Mouse (Mus musculus): ENCODE data around the gene Evc. TPM values are rescaled to one million over a fixed set of nuclear protein-coding genes. Genes with fewer than 3 reads are reported as not detected.

The Evc gene
- 7.9 and 8.8 TPM in 2 replicates for polyA plus RNA-seq (2014; fragmentation: Nextera tagmentation; extraction: Ambion mirVana)

DNA sequence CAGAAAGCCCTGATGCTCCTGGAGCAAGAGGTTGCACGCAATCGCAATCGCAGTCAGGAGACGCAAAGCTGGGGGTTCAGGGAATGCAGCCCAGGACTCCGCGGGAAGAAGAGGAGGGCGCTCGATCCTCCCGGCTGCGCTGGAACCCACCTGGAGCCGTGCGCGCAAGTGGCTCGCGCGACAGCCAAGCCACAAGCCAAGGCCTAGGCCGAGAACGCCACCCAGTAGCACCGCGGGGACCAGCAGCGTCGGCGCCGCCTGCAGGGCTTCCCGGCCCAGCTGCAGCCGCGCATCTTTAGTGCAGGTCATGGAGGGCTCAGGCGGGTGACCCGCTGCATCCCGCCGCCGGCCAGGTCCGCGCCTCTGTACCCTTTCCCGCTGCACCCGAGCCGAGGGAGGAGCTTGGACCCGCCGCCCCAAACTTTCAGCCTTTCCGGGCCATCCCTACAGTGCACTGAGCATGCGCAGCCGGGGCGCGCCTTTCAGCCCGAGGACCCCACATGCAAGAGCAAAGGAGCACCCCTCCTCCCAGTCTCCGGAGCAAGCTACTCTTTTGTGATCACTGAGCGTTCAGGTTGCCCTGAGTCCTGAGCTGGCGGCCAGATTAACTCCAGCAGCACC is at the start of gene Evc:
TSS of gene Evc (minus strand) at position 410 of the 621 bp plus-strand sequence.
- WGBS, result 1% methylated on average over 46 of the region's 48 CpGs
- Histone ChIP-seq H3K4me3 (ENCODE audit: low read depth, low read length) (peak within 1 kb of the TSS; percentile 54), H3K36me3 (ENCODE audit: control insufficient read depth, insufficient read depth, low read length) (no peaks in the 10 kb centered on the region), H3K9me3 (ENCODE audit: control insufficient read depth, low read length) (no peaks in the 10 kb centered on the region), H3K27ac (ENCODE audit: low read depth, low read length) (0 out of 2 replicates have a peak within 1 kb of the TSS, but pooled peaks have one; percentile 16), H3K27me3 (replicated peaks; ENCODE audit: control insufficient read depth, insufficient read depth, low read length) (peaks cover 25% of the 10 kb centered on the region), H3K4me2 (peak within 1 kb of the TSS; percentile 75), H3K4me1 (replicated peaks; ENCODE audit: control insufficient read depth, insufficient read depth, low read length) (peaks cover 11% of the 10 kb centered on the region), H3K9ac (ENCODE audit: low read depth, low read length) (peak within 1 kb of the TSS; percentile 59)
- DNase-seq (ENCODE audit: low spot score) (peak; percentile 74), ATAC-seq (replicated peaks; ENCODE audit: low FRiP score) (peak; percentile 61)

DNA sequence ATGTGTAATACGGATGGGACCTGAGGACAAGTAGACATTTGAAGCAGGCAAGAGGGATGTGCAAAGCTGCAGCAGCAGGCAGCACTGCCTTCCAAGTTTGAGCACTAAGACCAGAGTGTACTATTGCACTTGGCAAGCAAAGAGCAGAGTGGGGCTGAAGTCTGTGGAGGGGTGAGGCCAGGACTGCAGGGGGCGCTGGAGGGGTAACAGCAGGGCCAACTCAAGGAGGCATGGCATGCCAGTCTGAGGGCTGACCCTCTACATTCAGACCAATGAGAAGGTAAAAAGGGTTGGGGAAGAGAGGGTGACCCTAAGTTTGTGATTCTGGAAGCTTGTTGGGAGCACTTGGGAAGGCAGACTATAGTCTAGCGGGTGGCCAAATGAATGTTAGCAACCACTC is 46.9 kb upstream of the Evc start:
- H3K9me3 ChIP-seq (ENCODE audit: control insufficient read depth, low read length), result no peaks in the 10 kb centered on the region
- WGBS, result 91% methylated on average over 3 of the region's 3 CpGs
- no peaks in the 10 kb centered on the region for H3K4me1 ChIP-seq (replicated peaks; ENCODE audit: control insufficient read depth, insufficient read depth, low read length)
- ATAC-seq (replicated peaks; ENCODE audit: low FRiP score) (no peak), DNase-seq (ENCODE audit: low spot score) (no peak)
- no peak overlapping the region for H3K4me3 ChIP-seq (ENCODE audit: low read depth, low read length)
- H3K27ac ChIP-seq (ENCODE audit: low read depth, low read length), result no peak overlapping the region
- H3K36me3 ChIP-seq (ENCODE audit: control insufficient read depth, insufficient read depth, low read length), result peaks cover 14% of the 10 kb centered on the region; the same call in 1 of the 2 replicates
- H3K4me2 ChIP-seq, result no peak overlapping the region
- H3K9ac ChIP-seq (ENCODE audit: low read depth, low read length), result no peak overlapping the region
- H3K27me3 ChIP-seq (replicated peaks; ENCODE audit: control insufficient read depth, insufficient read depth, low read length), result no peaks in the 10 kb centered on the region

DNA sequence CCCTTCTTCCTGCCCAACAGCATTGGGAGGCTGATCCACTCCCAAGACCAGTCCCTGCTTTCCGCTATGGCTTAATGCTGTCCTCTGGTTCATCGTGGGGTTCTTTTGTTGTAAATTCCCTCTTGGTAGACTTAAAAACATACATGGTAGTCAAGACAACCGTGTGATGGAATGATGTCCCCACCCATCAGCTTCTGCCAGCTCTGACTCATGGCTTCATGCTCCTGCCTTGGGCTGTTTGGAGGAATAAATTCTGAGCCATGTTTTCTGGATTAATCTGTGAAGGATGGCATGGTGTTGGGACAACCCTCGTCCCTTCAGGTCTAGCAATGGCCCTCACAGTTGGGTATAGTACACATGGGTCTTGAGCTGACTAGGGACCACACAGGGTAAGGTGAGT is 43.9 kb upstream of the Evc start:
- Histone ChIP-seq H3K27ac (ENCODE audit: low read depth, low read length) (no peak overlapping the region), H3K9me3 (ENCODE audit: control insufficient read depth, low read length) (no peaks in the 10 kb centered on the region), H3K36me3 (ENCODE audit: control insufficient read depth, insufficient read depth, low read length) (peaks cover 8% of the 10 kb centered on the region; the same call in 1 of the 2 replicates), H3K4me2 (no peak overlapping the region), H3K27me3 (replicated peaks; ENCODE audit: control insufficient read depth, insufficient read depth, low read length) (no peaks in the 10 kb centered on the region), H3K4me1 (replicated peaks; ENCODE audit: control insufficient read depth, insufficient read depth, low read length) (no peaks in the 10 kb centered on the region), H3K9ac (ENCODE audit: low read depth, low read length) (no peak overlapping the region), H3K4me3 (ENCODE audit: low read depth, low read length) (no peak overlapping the region)
- DNase-seq (ENCODE audit: low spot score), result no peak
- 90% methylated on average over 4 of the region's 4 CpGs for WGBS
- ATAC-seq (replicated peaks; ENCODE audit: low FRiP score), result no peak

DNA sequence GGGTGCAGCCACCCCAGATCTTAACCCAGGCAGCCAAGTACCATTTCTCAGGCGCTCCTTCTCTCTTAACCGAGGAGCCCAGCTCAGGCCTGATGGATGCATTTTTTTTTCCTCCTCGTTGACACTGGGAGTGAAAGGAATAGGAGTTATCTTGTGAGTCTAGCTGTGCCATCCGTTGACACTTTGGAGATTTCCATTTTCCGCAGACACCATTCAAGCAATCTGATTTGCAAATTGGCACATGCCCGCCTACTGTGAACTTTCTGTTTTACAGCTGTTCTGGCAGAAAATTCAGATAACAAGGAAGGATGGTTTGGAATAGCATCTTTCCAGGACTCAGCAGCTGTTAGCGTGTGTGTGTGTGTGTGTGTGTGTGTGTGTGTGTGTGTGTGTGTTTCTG is 40.7 kb upstream of the Evc start:
- H3K9ac ChIP-seq (ENCODE audit: low read depth, low read length), result no peak overlapping the region
- no peaks in the 10 kb centered on the region for H3K9me3 ChIP-seq (ENCODE audit: control insufficient read depth, low read length)
- WGBS, result 81% methylated on average over 7 of the region's 7 CpGs
- no peak for DNase-seq (ENCODE audit: low spot score)
- no peak overlapping the region for H3K27ac ChIP-seq (ENCODE audit: low read depth, low read length)
- H3K4me1 ChIP-seq (replicated peaks; ENCODE audit: control insufficient read depth, insufficient read depth, low read length), result no peaks in the 10 kb centered on the region
- no peak for ATAC-seq (replicated peaks; ENCODE audit: low FRiP score)
- no peak overlapping the region for H3K4me2 ChIP-seq
- H3K36me3 ChIP-seq (ENCODE audit: control insufficient read depth, insufficient read depth, low read length), result peaks cover 8% of the 10 kb centered on the region; the same call in 1 of the 2 replicates
- no peak overlapping the region for H3K4me3 ChIP-seq (ENCODE audit: low read depth, low read length)
- H3K27me3 ChIP-seq (replicated peaks; ENCODE audit: control insufficient read depth, insufficient read depth, low read length), result no peaks in the 10 kb centered on the region

DNA sequence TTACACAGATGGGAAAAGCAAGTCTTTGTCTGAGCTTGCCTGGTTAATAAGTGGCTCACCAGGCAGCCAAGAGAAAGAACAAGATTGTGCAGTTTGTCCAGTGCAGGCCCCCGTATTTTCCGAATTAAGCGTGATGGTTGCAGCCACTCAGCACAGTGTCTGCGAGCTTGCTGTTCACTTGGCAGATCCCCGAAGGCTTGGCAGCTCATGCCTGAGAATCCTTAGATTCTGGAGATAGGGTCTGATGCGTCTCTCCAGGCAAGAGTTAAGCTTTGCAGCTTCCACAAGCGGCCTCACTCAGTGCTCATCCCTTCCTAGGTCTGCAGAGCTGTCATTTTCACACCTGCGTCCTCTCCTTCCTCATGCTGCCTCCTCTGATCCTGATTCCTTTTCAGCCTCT is 32.1 kb upstream of the Evc start:
- no peaks in the 10 kb centered on the region for H3K4me1 ChIP-seq (replicated peaks; ENCODE audit: control insufficient read depth, insufficient read depth, low read length)
- no peak overlapping the region for H3K9ac ChIP-seq (ENCODE audit: low read depth, low read length)
- 83% methylated on average over 8 of the region's 8 CpGs for WGBS
- H3K4me3 ChIP-seq (ENCODE audit: low read depth, low read length), result no peak overlapping the region
- H3K4me2 ChIP-seq, result no peak overlapping the region
- H3K27ac ChIP-seq (ENCODE audit: low read depth, low read length), result no peak overlapping the region
- ATAC-seq (replicated peaks; ENCODE audit: low FRiP score) (no peak), DNase-seq (ENCODE audit: low spot score) (no peak)
- no peaks in the 10 kb centered on the region for H3K9me3 ChIP-seq (ENCODE audit: control insufficient read depth, low read length)
- peaks cover 7% of the 10 kb centered on the region; the same call in 1 of the 2 replicates for H3K36me3 ChIP-seq (ENCODE audit: control insufficient read depth, insufficient read depth, low read length)
- H3K27me3 ChIP-seq (replicated peaks; ENCODE audit: control insufficient read depth, insufficient read depth, low read length), result no peaks in the 10 kb centered on the region

DNA sequence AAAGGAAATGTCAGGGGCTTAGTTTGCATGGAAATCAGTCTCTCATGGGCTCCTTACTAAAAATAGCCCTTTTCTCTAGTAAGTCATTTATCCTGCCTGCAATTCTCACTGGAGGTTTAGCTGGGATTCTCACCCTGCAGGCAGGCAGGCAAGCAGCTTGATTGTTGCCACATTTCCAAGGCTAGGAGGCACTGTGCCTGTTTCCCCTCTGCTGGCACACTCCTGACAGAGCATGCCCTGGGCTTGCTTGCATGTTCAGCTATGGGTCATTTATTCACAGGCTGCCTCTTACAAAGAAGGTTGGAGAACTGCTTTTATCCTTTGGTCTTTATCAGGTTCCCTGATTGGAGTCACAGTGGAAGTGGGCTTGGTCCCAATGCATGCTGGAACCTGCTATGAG is 29.1 kb upstream of the Evc start:
- H3K9me3 ChIP-seq (ENCODE audit: control insufficient read depth, low read length), result no peaks in the 10 kb centered on the region
- no peaks in the 10 kb centered on the region for H3K4me1 ChIP-seq (replicated peaks; ENCODE audit: control insufficient read depth, insufficient read depth, low read length)
- no peak overlapping the region for H3K4me2 ChIP-seq
- H3K9ac ChIP-seq (ENCODE audit: low read depth, low read length), result no peak overlapping the region
- ATAC-seq (replicated peaks; ENCODE audit: low FRiP score) (no peak), DNase-seq (ENCODE audit: low spot score) (no peak)
- no peak overlapping the region for H3K4me3 ChIP-seq (ENCODE audit: low read depth, low read length)
- no peaks in the 10 kb centered on the region for H3K27me3 ChIP-seq (replicated peaks; ENCODE audit: control insufficient read depth, insufficient read depth, low read length)
- peaks cover 3% of the 10 kb centered on the region; the same call in 1 of the 2 replicates for H3K36me3 ChIP-seq (ENCODE audit: control insufficient read depth, insufficient read depth, low read length)
- no peak overlapping the region for H3K27ac ChIP-seq (ENCODE audit: low read depth, low read length)

DNA sequence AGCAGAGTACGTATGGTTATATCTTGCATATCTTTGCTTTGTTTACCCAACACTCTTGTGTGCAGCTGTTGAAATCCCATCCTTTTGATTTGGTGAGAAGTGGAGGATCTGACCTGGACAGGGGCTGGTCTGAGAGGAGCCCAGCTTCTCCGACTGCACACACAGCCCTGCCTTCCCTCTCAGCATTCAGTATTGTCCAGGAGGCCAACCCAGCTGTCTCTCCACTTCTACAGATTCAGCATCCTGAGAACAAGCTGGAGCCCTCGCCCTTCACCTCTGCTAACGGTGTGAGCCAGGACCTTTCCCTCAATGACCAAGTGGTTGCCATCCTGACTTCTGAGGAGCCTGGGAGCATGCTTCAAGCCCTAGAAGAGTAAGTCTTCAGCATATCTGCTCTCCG is 26.6 kb upstream of the Evc start:
- Histone ChIP-seq H3K9ac (ENCODE audit: low read depth, low read length) (no peak overlapping the region), H3K9me3 (ENCODE audit: control insufficient read depth, low read length) (no peaks in the 10 kb centered on the region), H3K27me3 (replicated peaks; ENCODE audit: control insufficient read depth, insufficient read depth, low read length) (no peaks in the 10 kb centered on the region), H3K36me3 (ENCODE audit: control insufficient read depth, insufficient read depth, low read length) (no peaks in the 10 kb centered on the region; the same call in 1 of the 2 replicates), H3K4me2 (no peak overlapping the region), H3K4me1 (replicated peaks; ENCODE audit: control insufficient read depth, insufficient read depth, low read length) (no peaks in the 10 kb centered on the region), H3K4me3 (ENCODE audit: low read depth, low read length) (no peak overlapping the region), H3K27ac (ENCODE audit: low read depth, low read length) (no peak overlapping the region)
- ATAC-seq (replicated peaks; ENCODE audit: low FRiP score) (no peak), DNase-seq (ENCODE audit: low spot score) (no peak)
- 86% methylated on average over 5 of the region's 5 CpGs for WGBS

DNA sequence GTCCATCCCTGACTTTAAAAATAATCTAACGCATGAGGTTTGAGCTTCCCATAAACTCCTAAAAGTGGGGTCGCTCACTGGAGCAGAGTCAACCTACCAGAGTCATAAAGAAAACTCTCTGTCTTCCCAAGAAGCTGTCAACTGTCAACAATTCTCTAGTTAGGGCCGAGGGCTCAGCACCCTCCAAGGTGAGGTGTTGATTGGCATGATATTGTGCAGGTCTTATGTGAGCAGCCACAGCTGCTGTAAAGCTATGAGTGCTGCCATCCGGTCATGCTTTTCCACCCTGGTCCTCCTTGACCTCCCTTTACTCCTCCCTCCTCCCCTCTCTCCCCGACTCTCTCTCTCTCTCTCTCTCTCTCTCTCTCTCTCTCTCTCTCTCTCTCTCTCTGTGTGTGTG is 25.9 kb upstream of the Evc start:
- Histone ChIP-seq H3K4me3 (ENCODE audit: low read depth, low read length) (no peak overlapping the region), H3K27me3 (replicated peaks; ENCODE audit: control insufficient read depth, insufficient read depth, low read length) (no peaks in the 10 kb centered on the region), H3K9ac (ENCODE audit: low read depth, low read length) (no peak overlapping the region), H3K36me3 (ENCODE audit: control insufficient read depth, insufficient read depth, low read length) (no peaks in the 10 kb centered on the region; the same call in 1 of the 2 replicates), H3K27ac (ENCODE audit: low read depth, low read length) (no peak overlapping the region), H3K4me1 (replicated peaks; ENCODE audit: control insufficient read depth, insufficient read depth, low read length) (no peaks in the 10 kb centered on the region), H3K4me2 (no peak overlapping the region), H3K9me3 (ENCODE audit: control insufficient read depth, low read length) (no peaks in the 10 kb centered on the region)
- 81% methylated on average over 5 of the region's 5 CpGs for WGBS
- DNase-seq (ENCODE audit: low spot score), result no peak
- ATAC-seq (replicated peaks; ENCODE audit: low FRiP score), result no peak

DNA sequence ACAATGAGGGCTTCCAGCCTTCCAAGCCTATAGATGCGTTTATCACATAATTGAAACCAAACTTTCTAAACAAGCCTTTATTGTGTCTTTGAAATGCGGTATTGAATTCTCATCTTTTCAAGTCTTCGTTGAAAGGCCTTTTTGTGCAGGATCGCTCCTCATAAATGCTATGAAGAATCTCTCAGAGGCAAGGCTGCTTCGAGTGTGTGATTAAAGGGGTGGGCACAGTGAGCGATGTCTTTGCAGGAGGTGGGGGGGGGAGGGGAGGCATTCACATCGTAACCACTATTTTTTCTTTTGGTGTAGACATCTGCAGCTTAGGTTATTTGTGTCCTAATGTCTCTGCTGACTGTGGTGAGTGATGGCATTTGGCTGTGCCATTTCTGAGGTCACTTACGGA is 19.3 kb upstream of the Evc start:
- no peak overlapping the region for H3K9ac ChIP-seq (ENCODE audit: low read depth, low read length)
- H3K36me3 ChIP-seq (ENCODE audit: control insufficient read depth, insufficient read depth, low read length), result peaks cover 6% of the 10 kb centered on the region; the same call in 1 of the 2 replicates
- 81% methylated on average over 8 of the region's 8 CpGs for WGBS
- no peak overlapping the region for H3K4me2 ChIP-seq
- no peaks in the 10 kb centered on the region for H3K9me3 ChIP-seq (ENCODE audit: control insufficient read depth, low read length)
- no peak for DNase-seq (ENCODE audit: low spot score)
- ATAC-seq (replicated peaks; ENCODE audit: low FRiP score), result no peak
- no peaks in the 10 kb centered on the region for H3K4me1 ChIP-seq (replicated peaks; ENCODE audit: control insufficient read depth, insufficient read depth, low read length)
- no peaks in the 10 kb centered on the region for H3K27me3 ChIP-seq (replicated peaks; ENCODE audit: control insufficient read depth, insufficient read depth, low read length)
- H3K4me3 ChIP-seq (ENCODE audit: low read depth, low read length), result no peak overlapping the region
- no peak overlapping the region for H3K27ac ChIP-seq (ENCODE audit: low read depth, low read length)

Measured in liver, embryonic 11.5 days (tissue).